Mouse (Mus musculus) spleen, adult 2 months (tissue): ENCODE measurements around the gene Muc1. TPM values are rescaled to one million over a fixed set of nuclear protein-coding genes. Genes with fewer than 3 reads are reported as not detected.

ENCODE experiments used
- DNase-seq, 2 experiments: peaks; one replicate each; pipeline versions ENCODE4 v3.0.0 to v3.0.0-alpha.2; 2012 to 2021; ENCODE audit warnings: low spot score in 2 of 2, low read depth in 1 of 2
- H3K27ac ChIP-seq: fragments of 200-500 bp; 2 replicates; pipeline ENCODE4 v1.5.1; 2012; ENCODE audit warnings: low read length, inconsistent platforms; ENCODE audit not compliant: insufficient read depth
- H3K27me3 ChIP-seq: fragments of 200-500 bp; 2 replicates; pipeline ENCODE4 v1.6.1; 2012; ENCODE audit warnings: mild to moderate bottlenecking, moderate library complexity, low read length, inconsistent platforms; ENCODE audit not compliant: control insufficient read depth, insufficient read depth
- H3K36me3 ChIP-seq: fragments of 200-500 bp; 2 replicates; pipeline ENCODE4 v1.6.1; 2012; ENCODE audit warnings: mild to moderate bottlenecking, low read length, inconsistent platforms; ENCODE audit not compliant: control insufficient read depth, insufficient read depth
- H3K4me1 ChIP-seq: fragments of 200-500 bp; 2 replicates; pipeline ENCODE4 v1.6.1; 2011; ENCODE audit warnings: inconsistent platforms; ENCODE audit not compliant: control insufficient read depth, insufficient read depth, insufficient read length
- H3K4me3 ChIP-seq: fragments of 200-500 bp; 2 replicates; pipeline ENCODE4 v1.5.1; 2011; ENCODE audit warnings: mild to moderate bottlenecking, inconsistent platforms; ENCODE audit not compliant: insufficient read depth, insufficient read length; ENCODE audit errors: extremely low read depth
- CTCF ChIP-seq: fragments of 200-500 bp; IDR thresholded peaks from 2 replicates; pipeline ENCODE4 v1.5.1; 2011; ENCODE audit warnings: mild to moderate bottlenecking, inconsistent platforms; ENCODE audit not compliant: insufficient read depth, insufficient read length, insufficient replicate concordance; ENCODE audit errors: extremely low read depth
- POLR2A ChIP-seq: fragments of 200-500 bp; IDR thresholded peaks from 2 replicates; pipeline ENCODE4 v1.6.1; 2011; ENCODE audit warnings: low read depth, low read length, inconsistent platforms
- WGBS: fragments of 180-500 bp; shearing (Covaris S2); methylation state at CpG from one replicate; pipeline ENCODE4 v1.1.7; 2018; 5-methylcytosine and 5-hydroxymethylcytosine counted together
- polyA plus RNA-seq: library from polyadenylated mRNA; depleted of rRNA; stranded (reverse); fragments of >200 nt; gene quantifications from 2 replicates; pipeline ENCODE4 v1.2.3, GENCODE M21; 2012

Gene Muc1
- polyA plus RNA-seq, 1 experiment: 17.4 TPM

GRCm38 (mm10) chr3:89277281-89278021 is 48.6 kb downstream of the Muc1 start:
- Histone ChIP-seq H3K27ac (no peak overlapping the region), H3K36me3 (no peaks in the 10 kb centered on the region), H3K4me1 (peaks cover 14% of the 10 kb centered on the region; the same call in 1 of the 2 replicates), H3K27me3 (peaks cover 11% of the 10 kb centered on the region; the same call in 1 of the 2 replicates), H3K4me3 (no peak overlapping the region)
- TF ChIP-seq POLR2A (no peak), CTCF (no peak)
- DNase-seq: no peak
- WGBS: 73% methylated on average over 14 of the region's 14 CpGs

DNA sequence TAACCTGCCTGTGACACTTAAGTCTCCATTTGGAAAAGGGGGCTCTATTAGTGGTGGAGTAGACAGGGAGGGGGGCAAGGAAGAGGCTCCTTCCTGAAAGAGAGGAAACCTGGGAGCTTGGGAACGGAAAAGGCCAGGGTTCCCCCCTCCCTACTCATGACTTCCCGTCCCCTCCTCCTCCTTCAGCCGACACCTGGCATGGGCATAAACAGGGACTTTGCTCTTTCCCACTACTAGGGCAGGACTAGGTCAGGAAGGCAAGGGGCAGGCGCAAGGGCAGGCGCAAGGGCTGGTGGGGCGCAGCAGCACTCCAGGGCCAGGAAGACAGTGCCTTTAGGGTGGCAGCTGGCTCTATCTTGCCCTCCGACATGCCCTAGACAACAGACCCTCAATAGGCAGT is 49.2 kb downstream of the Muc1 start:
- DNase-seq: no peak
- H3K27me3 ChIP-seq: peaks cover 11% of the 10 kb centered on the region; the same call in 1 of the 2 replicates
- 84% methylated on average over 7 of the region's 7 CpGs for whole genome bisulfite sequencing
- H3K4me3 ChIP-seq: no peak overlapping the region
- no peak overlapping the region for H3K27ac ChIP-seq
- H3K4me1 ChIP-seq: peaks cover 14% of the 10 kb centered on the region; the same call in 1 of the 2 replicates
- no peaks in the 10 kb centered on the region for H3K36me3 ChIP-seq
- no peak for TF ChIP-seq POLR2A
- TF ChIP-seq CTCF: no peak

DNA sequence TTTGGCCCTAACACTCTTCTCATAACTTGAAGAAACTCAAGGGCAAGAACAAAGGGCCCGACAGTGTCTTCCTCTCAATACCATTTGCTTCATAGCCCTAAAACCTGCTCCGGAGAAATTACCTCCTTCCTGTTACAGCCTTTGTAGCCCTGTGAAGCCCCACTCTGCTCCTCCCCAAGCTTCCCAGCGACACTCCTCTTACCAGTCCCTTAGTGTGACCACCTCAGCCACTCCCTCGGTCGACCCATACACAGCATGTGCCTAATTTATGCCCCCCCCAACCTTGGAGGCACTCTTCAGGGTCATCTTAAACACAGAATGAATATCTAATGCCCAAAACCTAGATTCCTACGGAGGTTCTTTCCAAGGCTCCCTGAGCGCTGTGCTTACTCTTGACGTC is 49.8 kb downstream of the Muc1 start:
- TF ChIP-seq POLR2A (no peak), CTCF (no peak)
- H3K27ac ChIP-seq: no peak overlapping the region
- peaks cover 11% of the 10 kb centered on the region; the same call in 1 of the 2 replicates for H3K27me3 ChIP-seq
- no peaks in the 10 kb centered on the region for H3K36me3 ChIP-seq
- H3K4me1 ChIP-seq: peaks cover 14% of the 10 kb centered on the region; the same call in 1 of the 2 replicates
- 48% methylated on average over 8 of the region's 8 CpGs for WGBS
- peak overlapping the region; percentile 57; the same call in 1 of the 2 replicates for H3K4me3 ChIP-seq
- DNase-seq: no peak

DNA sequence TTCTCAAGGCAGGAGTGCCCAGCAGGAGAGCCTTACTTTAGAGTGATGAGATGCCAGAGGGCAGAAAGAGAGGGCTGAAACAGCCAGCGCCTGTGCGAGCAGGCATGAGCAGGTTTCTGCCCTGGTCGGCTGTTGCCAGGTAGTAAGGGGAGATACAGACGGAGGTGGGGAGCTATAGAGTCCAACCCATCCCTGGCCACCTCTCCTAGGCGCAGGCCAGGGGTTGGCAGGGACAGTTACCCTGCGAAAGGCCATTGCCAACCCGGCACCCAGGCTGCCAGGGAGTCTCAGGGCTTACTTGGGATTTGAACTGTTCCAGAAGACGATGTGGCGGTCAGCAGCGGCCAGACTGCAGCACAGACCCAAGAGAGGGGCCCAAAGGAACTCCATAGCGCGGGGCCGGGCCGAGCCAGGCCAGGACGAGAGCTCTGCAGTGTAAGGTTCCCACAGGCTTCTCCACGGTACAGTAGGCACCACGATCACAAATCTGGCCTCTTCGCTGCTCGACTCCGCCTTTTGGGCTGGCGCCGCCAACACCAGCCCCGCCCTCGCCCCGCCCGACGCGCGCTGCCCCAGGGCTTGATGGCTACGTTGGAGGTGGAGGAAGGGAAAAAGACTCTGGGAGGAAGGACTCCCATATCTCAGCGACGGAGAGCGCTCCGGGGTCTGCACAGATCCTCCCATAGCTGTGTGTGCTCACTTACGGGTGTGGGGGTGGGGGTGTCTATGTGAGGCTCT is 50.5 kb downstream of the Muc1 start:
- H3K27me3 ChIP-seq: peaks cover 11% of the 10 kb centered on the region; the same call in 1 of the 2 replicates
- TF ChIP-seq CTCF (no peak), POLR2A (0 out of 2 replicates have a peak, but pooled peaks have one; percentile 10)
- peak overlapping the region; percentile 31; the same call in 1 of the 2 replicates for H3K27ac ChIP-seq
- 9% methylated on average over 35 of the region's 35 CpGs for WGBS
- H3K4me3 ChIP-seq: peak overlapping the region; percentile 57
- peak in 1 of 2 experiments; percentile 69 for DNase-seq
- H3K4me1 ChIP-seq: peaks cover 14% of the 10 kb centered on the region; the same call in 1 of the 2 replicates
- H3K36me3 ChIP-seq: no peaks in the 10 kb centered on the region

- Histone ChIP-seq H3K4me3 (peak overlapping the region; percentile 57; the same call in 1 of the 2 replicates), H3K27ac (no peak overlapping the region), H3K4me1 (peaks cover 17% of the 10 kb centered on the region; the same call in 1 of the 2 replicates), H3K27me3 (peaks cover 11% of the 10 kb centered on the region; the same call in 1 of the 2 replicates), H3K36me3 (no peaks in the 10 kb centered on the region)
- no peak for DNase-seq
- TF ChIP-seq POLR2A (no peak), CTCF (no peak)
- 2% methylated on average over 29 of the region's 29 CpGs for WGBS
Observed at GRCm38 (mm10) chr3:89280050-89280605, 51.3 kb downstream of the Muc1 start.
